Mouse (Mus musculus): ENCODE measurements around the gene Hba-x.

- TF ChIP-seq GATA1 (IDR thresholded peaks at IDR 0.05; ENCODE audit: borderline replicate concordance, low read length) (no peak), FLI1 (IDR thresholded peaks at IDR 0.05; ENCODE audit: low read length) (no peak)
These were observed 11.3 kb downstream of the Hba-x start for GRCm38 (mm10) chr11:32287493-32287825.

Data from megakaryocyte, embryonic 14.5 days (primary cell).